Mouse (Mus musculus) thymus, postnatal 25 days (tissue): ENCODE measurements around the gene Nupl1.

Experiments
- DNase-seq: peaks from one replicate; pipeline ENCODE4 v3.0.0; 2022

Nupl1 gene

GRCm38 (mm10) chr14:60143234-60143633, 108.0 kb downstream of the Nupl1 start:
- no peak for DNase-seq

GRCm38 (mm10) chr14:60138339-60138738, 112.9 kb downstream of the Nupl1 start:
- peak; percentile 45 for DNase-seq

GRCm38 (mm10) chr14:60137812-60138211, 113.4 kb downstream of the Nupl1 start:
- no peak for DNase-seq

- no peak for DNase-seq
Measured at GRCm38 (mm10) chr14:60135801-60136200, 115.4 kb downstream of the Nupl1 start.

- no peak for DNase-seq
Measured at GRCm38 (mm10) chr14:60134720-60135119, 116.5 kb downstream of the Nupl1 start.
